Mouse (Mus musculus): ENCODE measurements around the gene Ccdc24.
A peak's percentile ranks its signal among the peaks of the same experiment; 100 is the strongest.

Ccdc24 gene

GRCm38 (mm10) chr4:117890750-117891149 is 18.4 kb upstream of the Ccdc24 start:
- DNase-seq: no peak

- DNase-seq: no peak
Measured at GRCm38 (mm10) chr4:117890031-117890430, 17.7 kb upstream of the Ccdc24 start.

GRCm38 (mm10) chr4:117889471-117889870 is 17.1 kb upstream of the Ccdc24 start:
- DNase-seq: no peak

GRCm38 (mm10) chr4:117887920-117888319 is 15.6 kb upstream of the Ccdc24 start:
- no peak for DNase-seq

GRCm38 (mm10) chr4:117887133-117887532 is 14.8 kb upstream of the Ccdc24 start, which contains the start of gene Atp6v0b:
Atp6v0b (minus strand) TSS chr4:117887333.
- DNase-seq: peak; percentile 94 to 95

GRCm38 (mm10) chr4:117886644-117887043 is 14.3 kb upstream of the Ccdc24 start:
- peak in 1 of 2 experiments; percentile 29 for DNase-seq

- no peak for DNase-seq
Measured at GRCm38 (mm10) chr4:117885994-117886393, 13.6 kb upstream of the Ccdc24 start.

- no peak for DNase-seq
Measured at GRCm38 (mm10) chr4:117885093-117885492, 12.7 kb upstream of the Ccdc24 start.

- DNase-seq: no peak
Measured at GRCm38 (mm10) chr4:117884146-117884545, 11.8 kb upstream of the Ccdc24 start.

GRCm38 (mm10) chr4:117882701-117883691 is 10.6 kb upstream of the Ccdc24 start, which contains the start of gene B4galt2:
B4galt2 (minus strand) TSS chr4:117883487.
- no peak for DNase-seq

GRCm38 (mm10) chr4:117878703-117879102 is 6.3 kb upstream of the Ccdc24 start:
- DNase-seq: no peak

GRCm38 (mm10) chr4:117878301-117878700 is 5.9 kb upstream of the Ccdc24 start:
- DNase-seq: no peak

- no peak for DNase-seq
Measured at GRCm38 (mm10) chr4:117873615-117874014, 1.3 kb upstream of the Ccdc24 start.

- DNase-seq: no peak
Measured at GRCm38 (mm10) chr4:117871787-117872186, 570 bp downstream of the Ccdc24 start.

GRCm38 (mm10) chr4:117870437-117870836 is 1.9 kb downstream of the Ccdc24 start:
- DNase-seq: no peak

- no peak for DNase-seq
Measured at GRCm38 (mm10) chr4:117869317-117869716, 3.0 kb downstream of the Ccdc24 start.

- DNase-seq: peak in 1 of 2 experiments; percentile 60
Measured at GRCm38 (mm10) chr4:117867823-117868222, 4.5 kb downstream of the Ccdc24 start.

- no peak for DNase-seq
Measured at GRCm38 (mm10) chr4:117867000-117867399, 5.4 kb downstream of the Ccdc24 start.

- DNase-seq: peak; percentile 91 to 93
Measured at GRCm38 (mm10) chr4:117866083-117866482, 6.3 kb downstream of the Ccdc24 start.

GRCm38 (mm10) chr4:117862823-117863222 is 9.5 kb downstream of the Ccdc24 start:
- DNase-seq: peak in 1 of 2 experiments; percentile 44

- no peak for DNase-seq
Measured at GRCm38 (mm10) chr4:117860570-117860969, 11.8 kb downstream of the Ccdc24 start.

GRCm38 (mm10) chr4:117858794-117859193 is 13.6 kb downstream of the Ccdc24 start:
- peak; percentile 53 to 65 for DNase-seq

- DNase-seq: no peak
Measured at GRCm38 (mm10) chr4:117855146-117855545, 17.2 kb downstream of the Ccdc24 start.

Measured in kidney, adult 8-10 months (tissue).